Mouse (Mus musculus) CH12.LX (cell line): ENCODE results near the gene Med23.

Source experiments
- CHD1 ChIP-seq: IDR thresholded peaks from 2 replicates; pipeline ENCODE4 v1.6.1; 2012; ENCODE audit warnings: low read depth, low read length, improper control_type of control experiment, inconsistent platforms
- CTCF ChIP-seq, 2 experiments: IDR thresholded peaks in 1 of 2; conservative IDR thresholded peaks in 1 of 2; 2 replicates each; pipeline ENCODE4 v1.5.1; 2011 to 2012; ENCODE audit warnings: low read depth in 2 of 2, low read length in 2 of 2, improper control_type of control experiment in 1 of 2, inconsistent platforms in 1 of 2, mild to moderate bottlenecking in 1 of 2, moderate library complexity in 1 of 2
- EP300 ChIP-seq: IDR thresholded peaks from 2 replicates; pipeline ENCODE4 v1.6.1; 2011; ENCODE audit warnings: low read length, improper control_type of control experiment
- NELFE ChIP-seq: IDR thresholded peaks from 2 replicates; pipeline ENCODE4 v1.6.1; 2011; ENCODE audit warnings: low read depth, low read length, improper control_type of control experiment
- POLR2A ChIP-seq: IDR thresholded peaks from 2 replicates; pipeline ENCODE4 v1.6.1; 2011; ENCODE audit warnings: low read depth, mild to moderate bottlenecking, improper control_type of control experiment, low read length
- POLR2AphosphoS2 ChIP-seq: IDR thresholded peaks from 2 replicates; pipeline ENCODE4 v1.6.1; 2011; ENCODE audit warnings: low read depth, low read length, improper control_type of control experiment
- RAD21 ChIP-seq: IDR thresholded peaks from 2 replicates; pipeline ENCODE4 v1.6.1; 2011; ENCODE audit warnings: low read depth, mild to moderate bottlenecking, low read length, improper control_type of control experiment, moderate library complexity
- RCOR1 ChIP-seq: conservative IDR thresholded peaks from 2 replicates; pipeline ENCODE4 v1.6.1; 2012; ENCODE audit warnings: low read depth, mild to moderate bottlenecking, inconsistent platforms, low read length, improper control_type of control experiment
- USF1 ChIP-seq: IDR thresholded peaks from 2 replicates; pipeline ENCODE4 v1.6.1; 2014; ENCODE audit warnings: low read depth, mild to moderate bottlenecking, inconsistent platforms, low read length, improper control_type of control experiment

DNA sequence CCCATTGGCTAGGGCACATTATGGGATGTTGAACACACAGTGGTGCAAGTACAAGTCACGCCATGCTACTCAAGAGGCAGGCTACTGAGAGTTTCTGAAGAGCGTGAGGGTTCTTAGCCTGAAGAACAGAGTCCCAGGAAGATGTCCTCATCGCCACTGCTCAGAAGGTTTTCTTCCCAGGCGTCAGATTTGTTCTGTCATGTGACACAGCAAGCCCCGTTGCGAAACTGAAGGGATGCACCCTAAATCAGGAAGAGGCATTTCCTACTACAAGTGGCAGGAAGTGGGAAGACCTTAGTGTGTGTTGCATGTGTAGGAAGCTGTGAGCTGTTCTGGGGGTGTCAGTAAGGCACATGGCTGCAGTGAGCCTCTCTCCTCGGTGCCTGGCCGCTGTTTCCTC, 41.4 kb downstream of the Med23 start:
- TF ChIP-seq CTCF (conservative IDR thresholded peaks at IDR 0.05 in 1 of 2, IDR thresholded peaks at IDR 0.05 in 1 of 2; ENCODE audit: low read depth in 2 of 2, low read length in 2 of 2) (no peak), USF1 (no peak), POLR2A (no peak), RCOR1 (no peak), EP300 (no peak), CHD1 (no peak), POLR2AphosphoS2 (no peak), NELFE (no peak), RAD21 (no peak)
